Mouse (Mus musculus): Measurements from ENCODE around the gene Gimap4. TPM values are rescaled to one million over a fixed set of nuclear protein-coding genes. Genes with fewer than 3 reads are reported as not detected.

Gene Gimap4
- 2.7 and 3.3 TPM in 2 replicates for total RNA-seq (2015; ENCODE audit: low replicate concordance)
- 4.5 and 5.2 TPM in 2 replicates for total RNA-seq (2017; ENCODE audit: low replicate concordance)

GRCm38 (mm10) chr6:48684319-48684718 is at the start of gene Gimap4:
Gene Gimap4 (plus strand): TSS chr6:48684549.
- ATAC-seq (replicated peaks; ENCODE audit: low FRiP score, poor library complexity, severe bottlenecking): no peak

DNA sequence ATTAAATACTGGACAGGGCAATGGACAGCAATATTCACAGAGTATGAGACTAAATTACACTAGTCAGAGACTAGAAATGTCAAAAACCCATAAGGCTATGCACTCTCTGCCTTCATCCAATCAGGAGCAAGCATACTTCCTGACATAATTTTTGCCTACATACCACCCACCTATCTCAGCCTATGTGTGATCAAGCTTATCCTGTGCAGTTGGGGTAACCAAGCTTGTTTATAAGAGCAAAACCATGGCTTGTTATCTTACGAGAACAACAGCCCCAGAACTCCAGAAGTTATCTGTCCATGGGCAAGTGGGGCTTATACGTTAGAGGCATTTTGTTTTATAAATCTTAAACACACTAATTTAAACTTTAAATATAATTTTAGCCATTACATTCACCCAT is 49.2 kb upstream of the Gimap4 start:
- no peak for ATAC-seq (replicated peaks; ENCODE audit: low FRiP score, poor library complexity, severe bottlenecking)

GRCm38 (mm10) chr6:48636515-48636914 is 47.8 kb upstream of the Gimap4 start:
- no peak for ATAC-seq (replicated peaks; ENCODE audit: low FRiP score, poor library complexity, severe bottlenecking)

GRCm38 (mm10) chr6:48637811-48638500 is 46.4 kb upstream of the Gimap4 start:
- ATAC-seq (replicated peaks; ENCODE audit: low FRiP score, poor library complexity, severe bottlenecking): no peak

DNA sequence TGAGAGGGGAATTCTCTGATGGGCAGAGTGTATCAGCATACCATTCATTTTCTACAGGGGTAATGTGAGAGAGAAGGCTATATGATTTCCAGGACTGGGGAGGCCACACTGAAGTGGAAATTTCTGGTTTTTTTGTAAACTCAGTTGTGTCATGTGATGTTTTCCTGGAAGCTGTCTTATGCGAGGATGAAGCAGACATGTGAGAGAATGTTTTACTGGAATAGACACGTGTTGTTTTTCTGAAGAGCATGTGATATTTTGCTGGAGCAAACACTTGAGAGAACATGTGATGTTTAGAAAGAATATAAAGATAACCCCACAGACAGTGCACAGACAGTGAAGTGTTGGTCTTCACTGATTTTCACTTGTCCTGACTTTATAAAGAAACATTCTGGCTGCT is 45.8 kb upstream of the Gimap4 start:
- ATAC-seq (replicated peaks; ENCODE audit: low FRiP score, poor library complexity, severe bottlenecking): no peak

DNA sequence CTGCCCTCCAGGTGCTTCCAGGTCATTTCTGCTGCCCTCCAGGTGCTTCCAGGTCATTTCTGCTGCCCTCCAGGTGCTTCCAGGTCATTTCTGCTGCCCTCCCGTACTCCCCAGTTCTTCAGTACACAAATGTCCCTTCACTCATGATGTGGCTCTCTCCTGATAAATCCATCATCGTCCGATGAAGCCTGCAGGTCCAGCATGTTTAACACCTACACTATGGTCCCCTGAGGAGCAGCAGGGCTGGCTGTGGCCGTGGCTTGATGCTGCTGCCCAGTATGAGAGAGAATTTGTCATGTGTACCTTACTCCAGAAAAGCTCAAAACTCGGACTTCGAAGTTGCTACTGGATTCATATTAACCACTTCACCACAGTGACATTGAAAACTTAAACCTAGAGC is 43.0 kb upstream of the Gimap4 start:
- no peak for ATAC-seq (replicated peaks; ENCODE audit: low FRiP score, poor library complexity, severe bottlenecking)

- no peak for ATAC-seq (replicated peaks; ENCODE audit: low FRiP score, poor library complexity, severe bottlenecking)
Measured at GRCm38 (mm10) chr6:48642764-48643292, 41.5 kb upstream of the Gimap4 start.

GRCm38 (mm10) chr6:48645660-48646308 is 38.6 kb upstream of the Gimap4 start:
- no peak for ATAC-seq (replicated peaks; ENCODE audit: low FRiP score, poor library complexity, severe bottlenecking)

GRCm38 (mm10) chr6:48646309-48646690 is 38.0 kb upstream of the Gimap4 start:
- no peak for ATAC-seq (replicated peaks; ENCODE audit: low FRiP score, poor library complexity, severe bottlenecking)

DNA sequence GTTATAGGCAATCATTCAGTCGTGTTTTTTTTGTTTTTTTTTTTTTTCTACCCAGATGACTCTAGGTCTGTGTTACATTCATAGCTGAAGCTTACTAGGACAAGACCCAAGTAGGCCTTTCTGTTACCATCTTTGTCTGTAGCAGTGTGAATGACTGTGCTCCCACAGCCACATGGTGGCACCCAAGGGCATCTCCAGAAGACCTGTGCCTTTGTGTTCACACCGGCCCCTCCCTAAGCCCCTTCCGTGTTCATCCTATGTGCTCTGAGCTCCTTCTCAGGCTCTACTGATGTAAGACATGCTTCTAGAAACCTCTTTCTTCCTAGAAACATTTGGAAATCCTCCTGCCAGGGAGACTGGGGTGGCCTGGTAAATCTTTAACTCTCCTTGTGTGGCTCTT is 37.4 kb upstream of the Gimap4 start, which contains the start of gene Gimap8:
Gene Gimap8, plus strand, starts transcription at position 240 of the 400 bp plus-strand sequence.
- ATAC-seq (replicated peaks; ENCODE audit: low FRiP score, poor library complexity, severe bottlenecking): no peak

DNA sequence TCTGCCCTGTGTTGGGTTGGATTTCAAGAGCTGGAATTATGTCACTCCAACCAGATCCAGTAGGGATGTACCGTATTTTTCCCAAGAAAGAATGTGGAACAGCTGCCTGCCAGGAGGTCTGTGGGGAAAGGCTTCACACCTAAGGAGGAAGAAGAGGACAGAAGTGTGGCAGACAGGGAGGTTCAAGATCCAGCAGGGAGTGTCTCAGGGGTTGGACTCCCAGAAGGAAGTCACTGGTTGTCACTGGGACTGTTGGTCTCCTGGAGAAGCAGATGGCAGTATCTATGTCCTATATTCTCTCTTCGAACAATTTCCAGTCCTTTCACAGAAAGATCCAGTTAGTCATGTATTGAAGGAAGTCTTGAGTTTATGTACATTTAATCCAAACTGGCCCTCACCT is 36.7 kb upstream of the Gimap4 start:
- ATAC-seq (replicated peaks; ENCODE audit: low FRiP score, poor library complexity, severe bottlenecking): no peak

GRCm38 (mm10) chr6:48648779-48649178 is 35.6 kb upstream of the Gimap4 start:
- no peak for ATAC-seq (replicated peaks; ENCODE audit: low FRiP score, poor library complexity, severe bottlenecking)

DNA sequence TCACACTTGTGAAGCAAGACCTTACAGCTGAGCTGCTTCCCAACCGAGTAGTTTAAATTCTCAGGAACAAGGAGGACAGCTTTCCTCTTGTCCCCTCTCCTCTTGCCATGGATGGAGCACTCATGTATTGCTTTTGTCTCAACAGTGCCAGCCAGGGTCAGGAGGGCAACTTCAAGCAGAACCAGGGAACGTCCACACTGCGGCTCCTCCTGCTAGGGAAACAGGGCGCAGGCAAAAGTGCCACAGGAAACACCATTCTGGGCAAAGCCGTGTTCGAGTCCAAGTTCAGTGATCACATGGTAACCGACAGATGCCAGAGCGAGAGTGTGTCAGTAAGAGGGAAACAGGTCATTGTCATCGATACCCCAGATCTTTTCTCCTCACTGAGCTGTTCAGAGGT is 34.3 kb upstream of the Gimap4 start:
- ATAC-seq (replicated peaks; ENCODE audit: low FRiP score, poor library complexity, severe bottlenecking): no peak

DNA sequence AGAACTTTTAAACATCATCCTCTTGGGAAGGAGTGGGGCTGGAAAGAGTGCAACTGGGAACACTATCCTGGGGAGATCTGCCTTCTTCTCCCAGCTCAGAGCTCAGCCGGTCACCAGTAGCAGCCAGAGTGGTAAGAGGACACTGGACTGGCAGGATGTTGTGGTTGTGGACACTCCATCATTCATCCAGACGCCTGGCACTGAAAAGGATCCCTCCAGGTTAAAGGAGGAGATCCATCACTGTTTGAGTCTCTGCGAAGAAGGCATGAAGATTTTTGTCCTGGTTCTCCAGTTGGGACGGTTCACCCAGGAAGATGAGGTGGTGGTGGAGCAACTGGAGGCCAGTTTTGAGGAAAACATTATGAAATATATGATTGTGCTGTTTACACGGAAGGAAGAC is 25.6 kb upstream of the Gimap4 start:
- no peak for ATAC-seq (replicated peaks; ENCODE audit: low FRiP score, poor library complexity, severe bottlenecking)

DNA sequence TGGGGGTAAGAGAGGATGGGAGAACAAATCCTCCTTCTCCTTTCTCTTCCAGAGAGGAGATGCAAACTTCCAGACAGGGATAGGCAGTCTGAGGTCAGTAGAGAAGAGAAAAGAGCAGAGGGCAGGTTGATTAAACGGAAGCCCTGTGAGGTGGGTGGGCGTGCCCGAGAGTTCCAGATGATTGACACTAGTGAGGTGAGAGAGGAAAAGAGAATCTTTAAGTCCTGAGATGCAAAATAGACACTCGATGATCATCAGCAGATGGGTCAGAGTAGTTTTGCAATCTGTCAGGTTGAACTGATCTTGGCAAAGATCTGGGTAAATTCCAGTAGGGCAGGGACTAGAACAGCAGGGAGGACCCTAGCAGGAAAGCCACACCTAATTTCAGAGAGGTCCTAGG is 19.6 kb upstream of the Gimap4 start:
- no peak for ATAC-seq (replicated peaks; ENCODE audit: low FRiP score, poor library complexity, severe bottlenecking)

GRCm38 (mm10) chr6:48665471-48665870 is 18.9 kb upstream of the Gimap4 start:
- ATAC-seq (replicated peaks; ENCODE audit: low FRiP score, poor library complexity, severe bottlenecking): no peak

- no peak for ATAC-seq (replicated peaks; ENCODE audit: low FRiP score, poor library complexity, severe bottlenecking)
Measured at GRCm38 (mm10) chr6:48666159-48666586, 18.2 kb upstream of the Gimap4 start.

DNA sequence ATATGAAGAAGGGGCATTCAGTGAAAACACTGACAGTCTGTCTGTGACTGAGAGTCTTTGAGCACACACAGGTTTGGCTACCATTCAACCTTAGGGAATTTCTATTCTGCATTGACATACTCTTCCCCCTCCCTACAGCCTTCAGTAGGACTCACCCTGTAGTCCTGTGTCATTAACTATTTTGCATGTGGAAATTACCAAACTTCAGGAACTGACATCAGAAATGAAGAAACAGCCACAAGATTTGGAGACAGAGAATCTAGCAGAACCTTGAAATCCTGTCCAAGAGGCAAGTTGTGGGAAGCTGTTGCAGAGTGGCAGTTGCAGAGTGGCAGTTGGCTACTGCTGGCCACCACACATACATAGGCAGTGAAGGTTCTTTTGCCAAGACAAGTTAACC is 16.3 kb upstream of the Gimap4 start:
- no peak for ATAC-seq (replicated peaks; ENCODE audit: low FRiP score, poor library complexity, severe bottlenecking)

GRCm38 (mm10) chr6:48669446-48669969 is 14.8 kb upstream of the Gimap4 start:
- ATAC-seq (replicated peaks; ENCODE audit: low FRiP score, poor library complexity, severe bottlenecking): no peak

GRCm38 (mm10) chr6:48674291-48675058 is 9.9 kb upstream of the Gimap4 start:
- ATAC-seq (replicated peaks; ENCODE audit: low FRiP score, poor library complexity, severe bottlenecking): no peak

All from erythroblast, adult 5-6 weeks (primary cell).